Mouse (Mus musculus) kidney, adult 18-20 months (tissue): ENCODE measurements around the gene Ldlr.
"Not testable (repeated sequence)": the region's sequence is repeated elsewhere in the genome, so short reads cannot be mapped to it uniquely, and the experiment has no call there.

Source experiments
- DNase-seq: peaks from one replicate; pipeline ENCODE4 v3.0.0; 2021

Gene Ldlr

GRCm38 (mm10) chr9:21759718-21760117 lies 36.4 kb downstream of the Ldlr start:
- no peak for DNase-seq

DNA sequence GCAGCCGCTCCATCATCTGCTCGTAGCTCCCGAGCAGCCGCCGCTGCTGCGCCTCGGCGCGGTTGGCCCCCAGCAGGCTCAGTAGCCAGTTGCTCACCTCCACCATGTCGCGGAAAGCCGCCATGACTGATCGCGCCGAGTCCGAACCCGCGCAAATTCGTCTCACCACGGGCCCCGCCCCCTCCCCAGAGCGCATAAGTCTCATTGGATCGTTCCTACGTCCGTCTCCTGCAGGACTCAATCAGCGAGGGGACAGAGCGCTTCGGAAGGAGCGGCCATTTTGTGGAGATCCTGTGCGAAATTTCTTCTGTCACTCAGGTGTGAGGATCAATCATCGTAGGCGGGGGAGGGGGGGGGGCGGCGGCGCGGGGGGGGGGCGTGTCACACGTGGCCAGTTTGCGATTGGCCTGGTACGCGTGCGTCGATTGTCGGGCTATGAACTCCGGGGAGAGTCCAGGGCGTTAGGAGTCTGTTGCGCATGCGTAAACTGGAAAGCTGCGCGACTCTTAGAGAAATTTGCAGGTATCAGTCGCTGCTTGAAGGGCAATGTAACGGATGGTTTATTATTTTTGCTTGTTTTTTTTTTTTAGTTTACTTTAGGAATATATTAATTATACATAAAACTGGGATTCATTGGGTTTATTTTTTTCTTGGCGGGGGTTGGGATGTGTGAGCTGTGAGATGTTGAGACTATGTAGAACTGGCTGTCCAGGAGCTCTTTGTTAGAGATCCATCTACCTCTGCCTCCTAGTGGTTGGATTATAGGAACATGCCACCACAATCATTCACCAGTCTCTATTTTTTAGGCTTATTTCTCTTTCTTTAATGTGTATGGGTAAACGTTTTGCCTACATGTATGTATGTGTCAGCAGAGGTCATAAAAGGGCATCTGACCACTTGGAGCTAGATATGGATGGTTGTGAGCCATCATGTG lies 37.1 kb downstream of the Ldlr start, which contains the start of gene Spc24:
TSS of gene Spc24 (minus strand) at position 149 of the 934 bp plus-strand sequence.
- DNase-seq: peak; percentile 94

- no peak for DNase-seq
Measured at GRCm38 (mm10) chr9:21762135-21762534, 38.9 kb downstream of the Ldlr start.

DNA sequence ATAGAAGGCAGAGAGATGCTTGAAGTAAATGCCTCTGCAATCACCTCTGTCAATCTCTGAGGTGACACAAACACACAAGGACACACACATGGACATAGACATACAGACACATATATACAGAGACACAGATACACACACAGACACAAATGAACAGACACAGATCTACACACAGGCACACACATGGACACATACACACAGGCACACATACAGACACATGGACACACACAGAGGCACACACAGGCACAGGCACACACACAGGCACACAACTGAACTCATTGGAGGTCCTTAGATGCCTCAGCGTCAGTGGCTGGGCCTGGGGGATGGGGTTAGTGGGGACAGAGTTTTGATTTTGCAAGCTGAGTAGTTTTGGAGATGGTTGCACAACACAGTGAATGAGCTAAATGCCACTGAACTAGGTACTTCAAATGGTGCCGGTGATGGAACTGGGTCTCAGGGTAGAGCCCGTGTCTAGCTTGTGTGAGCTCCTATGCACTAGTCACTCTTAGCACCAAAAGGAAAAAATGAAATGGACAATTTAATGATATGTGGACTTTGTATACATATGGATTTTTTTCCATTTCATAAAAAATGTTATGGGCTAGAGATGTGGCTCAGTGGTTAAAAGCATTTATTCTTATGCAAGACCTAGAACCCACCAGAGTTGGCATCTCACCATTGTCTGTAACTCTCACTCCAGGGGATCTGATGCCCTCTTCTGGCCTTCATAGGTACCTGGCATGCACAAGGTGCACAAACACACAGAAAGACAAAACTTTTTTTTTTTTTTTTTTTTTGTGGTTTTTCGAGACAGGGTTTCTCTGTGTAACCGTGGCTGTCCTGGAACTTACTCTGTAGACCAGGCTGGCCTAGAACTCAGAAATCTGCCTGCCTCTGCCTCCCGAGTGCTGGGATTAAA lies 41.1 kb downstream of the Ldlr start:
- DNase-seq: no peak

DNA sequence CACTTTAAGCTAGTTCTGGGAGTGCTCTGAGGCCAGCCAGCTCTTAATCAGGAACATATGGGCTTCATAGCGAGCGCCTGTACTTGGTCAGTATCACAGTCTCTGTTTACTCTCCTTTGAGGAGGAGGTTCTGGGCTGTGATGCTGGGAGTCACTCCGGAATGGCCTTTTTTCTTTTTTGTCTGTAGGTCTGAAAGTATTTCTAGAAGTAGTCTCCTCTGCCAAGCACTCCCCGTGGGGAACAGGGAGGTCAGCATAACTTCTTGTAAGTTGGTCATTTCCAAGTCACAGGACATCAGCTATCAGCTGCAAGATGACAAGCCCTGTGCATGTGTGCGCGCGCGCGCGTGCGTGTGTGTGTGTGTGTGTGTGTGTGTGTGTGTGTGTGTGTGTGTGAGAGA lies 44.6 kb downstream of the Ldlr start:
- no peak for DNase-seq

DNA sequence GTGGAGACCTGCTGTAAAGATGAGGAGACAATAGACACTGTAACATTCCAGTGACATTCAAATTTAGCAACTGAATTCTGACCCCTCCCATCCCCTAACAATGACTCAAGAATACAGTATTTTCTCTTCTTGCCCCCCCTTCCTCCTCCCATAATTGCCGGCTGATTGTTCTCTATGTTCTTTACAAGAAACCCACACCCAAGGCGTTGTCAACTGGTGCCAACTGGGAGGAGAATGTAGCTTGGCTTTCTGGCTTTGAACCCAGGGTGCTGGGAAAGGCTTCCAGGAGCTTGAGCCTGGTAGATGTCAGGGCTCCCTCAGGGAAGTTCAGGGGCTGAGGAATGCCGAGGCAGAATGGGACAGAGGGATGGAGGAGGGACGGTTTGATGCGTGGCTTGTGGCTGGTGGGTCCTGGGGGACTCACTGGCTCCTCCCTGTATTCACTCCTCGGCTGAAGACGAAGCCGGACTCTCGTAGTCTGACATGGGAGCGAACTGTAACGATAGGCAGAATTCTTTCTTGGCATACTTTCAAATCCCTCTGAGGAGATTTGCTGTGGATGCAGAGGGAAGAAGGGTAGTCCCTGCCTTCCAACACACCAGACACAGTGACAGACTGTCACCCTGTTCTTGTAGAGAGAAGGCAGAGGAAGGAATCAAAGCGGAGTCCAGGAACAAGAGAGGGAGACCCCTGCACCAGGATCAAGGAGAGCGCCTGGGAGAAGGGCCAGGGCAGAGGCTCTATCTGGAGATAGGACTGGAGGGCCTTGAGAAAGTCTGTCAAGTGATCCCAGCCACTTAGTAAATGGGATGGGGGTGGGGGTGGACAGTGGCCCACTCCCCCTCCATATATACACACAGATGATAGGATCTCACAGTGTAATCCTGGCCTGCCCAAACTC lies 45.5 kb downstream of the Ldlr start:
- DNase-seq: no peak

DNA sequence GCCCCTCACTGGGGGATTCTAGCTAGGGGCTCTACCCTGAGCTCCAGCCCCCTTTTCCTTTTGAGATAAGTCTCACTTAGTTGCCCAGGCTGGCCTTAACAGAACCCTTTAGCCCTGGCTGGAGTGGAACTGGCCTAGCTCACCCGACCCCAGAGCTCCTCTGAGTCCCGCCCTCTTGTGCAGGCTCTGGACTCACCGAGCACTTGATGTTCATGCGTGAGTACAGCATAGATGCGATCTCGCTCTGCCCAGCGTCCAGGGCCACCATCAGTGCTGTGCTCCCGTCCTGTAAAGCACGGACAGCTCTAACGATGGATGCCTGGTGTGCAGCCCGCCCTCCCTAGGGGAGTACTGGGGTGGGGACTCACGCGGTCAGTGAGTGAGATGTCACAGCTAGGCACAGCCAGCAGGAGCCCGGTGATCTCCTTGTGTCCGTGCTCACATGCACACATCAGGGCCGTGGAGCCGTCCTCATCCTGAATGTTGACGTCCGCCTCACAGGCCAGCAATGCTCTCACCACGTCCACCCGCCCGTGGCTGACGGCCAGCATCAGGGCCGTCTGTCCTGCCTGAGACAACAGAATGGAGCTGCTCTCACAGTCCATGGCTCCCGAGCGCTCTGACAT lies 46.4 kb downstream of the Ldlr start:
- no peak for DNase-seq

- DNase-seq: not testable (repeated sequence)
Measured at GRCm38 (mm10) chr9:21773396-21773795, 50.1 kb downstream of the Ldlr start.

GRCm38 (mm10) chr9:21774353-21774752 lies 51.1 kb downstream of the Ldlr start:
- no peak for DNase-seq

DNA sequence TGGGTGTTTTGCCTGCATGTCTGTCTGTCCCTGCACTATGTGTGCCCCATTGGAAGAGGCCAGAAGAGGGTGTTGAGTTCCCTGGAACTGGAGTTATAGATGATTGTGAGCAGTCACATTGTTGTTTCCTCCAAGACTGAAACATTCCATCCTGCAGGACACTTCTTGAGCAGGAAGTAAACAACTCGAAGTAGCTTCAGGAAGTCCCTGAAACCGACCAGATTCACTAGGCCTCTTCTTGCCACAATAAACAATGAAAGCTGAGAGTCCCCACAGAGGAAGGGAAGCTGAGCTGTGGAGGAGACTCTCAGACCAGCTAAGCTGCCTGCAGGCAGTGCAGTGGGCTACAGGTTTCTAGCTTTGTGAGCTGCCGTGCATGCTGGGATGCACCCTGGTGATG lies 54.4 kb downstream of the Ldlr start:
- DNase-seq: no peak

GRCm38 (mm10) chr9:21781657-21782468 lies 58.6 kb downstream of the Ldlr start:
- no peak for DNase-seq

- DNase-seq: no peak
Measured at GRCm38 (mm10) chr9:21784517-21785307, 61.4 kb downstream of the Ldlr start.

GRCm38 (mm10) chr9:21786309-21786708 lies 63.0 kb downstream of the Ldlr start:
- DNase-seq: not testable (repeated sequence)

DNA sequence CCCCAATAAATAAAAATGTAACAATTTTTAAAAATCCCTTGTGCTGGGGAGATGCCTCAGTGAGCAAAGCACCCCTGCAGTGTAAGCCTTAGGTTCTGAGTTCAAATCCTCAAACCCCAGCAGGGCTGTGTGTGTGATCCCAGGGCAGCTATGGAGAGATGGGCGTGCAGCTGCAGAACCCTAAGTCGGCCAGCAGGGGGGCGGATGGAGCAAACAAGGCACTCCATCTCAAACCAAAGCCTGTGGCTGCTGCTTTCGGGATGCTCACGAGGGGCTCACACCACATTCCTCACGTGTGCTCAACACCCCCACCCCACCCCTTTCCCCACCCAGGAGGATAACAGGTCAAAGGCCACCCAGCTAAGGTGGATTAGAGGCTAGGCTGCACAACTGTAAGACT lies 63.6 kb downstream of the Ldlr start:
- DNase-seq: peak; percentile 70

- DNase-seq: no peak
Measured at GRCm38 (mm10) chr9:21787654-21788053, 64.4 kb downstream of the Ldlr start.

DNA sequence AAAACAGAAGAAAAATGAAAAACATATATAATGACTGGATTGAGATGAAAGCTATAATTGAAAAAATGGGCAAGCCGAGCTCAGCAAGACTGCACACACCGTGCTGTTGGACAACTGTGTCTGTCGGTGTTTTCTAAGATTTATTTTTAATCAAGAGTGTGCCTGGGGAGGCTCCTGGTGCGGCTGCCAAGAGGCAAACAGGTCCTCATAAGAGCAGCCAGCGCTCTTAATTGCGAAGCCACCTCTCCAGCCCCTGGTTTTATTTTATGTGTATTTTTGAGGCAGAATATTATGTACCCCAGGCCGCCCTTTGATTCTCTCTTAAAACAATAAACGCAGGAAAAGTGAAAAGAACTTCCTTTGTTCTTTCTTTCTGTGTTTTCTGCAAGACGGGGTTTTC lies 65.0 kb downstream of the Ldlr start:
- no peak for DNase-seq

DNA sequence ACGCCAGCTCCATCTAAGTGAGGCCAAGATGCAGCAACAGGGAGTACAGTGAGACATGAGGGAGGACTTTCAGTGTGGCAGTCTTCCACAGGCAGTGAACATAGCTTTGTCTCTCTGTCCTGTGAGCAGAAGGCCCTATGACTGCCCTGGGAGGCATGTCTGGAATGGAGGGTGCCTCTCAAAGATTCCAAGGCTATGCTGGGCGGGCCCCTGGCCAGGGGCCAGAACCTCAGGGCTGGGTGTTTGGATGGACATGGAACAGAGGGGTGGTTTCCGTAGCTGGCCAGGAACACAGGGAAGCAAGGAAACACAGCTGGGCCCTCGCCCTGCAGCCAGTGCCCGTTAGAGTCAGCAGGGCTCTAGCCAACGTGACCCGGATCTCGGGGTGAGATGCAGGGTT lies 68.6 kb downstream of the Ldlr start:
- DNase-seq: peak; percentile 43

DNA sequence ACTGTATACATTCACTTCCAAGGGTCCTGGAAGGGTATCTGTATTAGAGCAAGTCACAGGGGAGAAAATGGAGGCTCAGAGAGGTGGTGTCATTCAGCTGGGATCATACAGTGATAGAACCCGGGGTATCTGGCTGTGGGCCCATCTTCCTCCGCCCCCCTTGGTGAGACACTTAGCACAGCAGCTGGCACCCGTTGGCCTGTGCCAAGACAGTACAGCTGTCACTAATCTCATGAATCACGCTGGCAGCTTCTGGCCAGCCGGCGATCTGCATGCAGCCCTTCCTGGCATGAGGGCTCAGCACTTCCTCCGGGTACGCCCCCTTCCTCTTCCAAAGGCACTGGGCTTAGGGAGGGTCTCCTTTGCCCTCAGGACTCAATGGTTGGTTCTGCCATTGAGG lies 69.4 kb downstream of the Ldlr start:
- no peak for DNase-seq

DNA sequence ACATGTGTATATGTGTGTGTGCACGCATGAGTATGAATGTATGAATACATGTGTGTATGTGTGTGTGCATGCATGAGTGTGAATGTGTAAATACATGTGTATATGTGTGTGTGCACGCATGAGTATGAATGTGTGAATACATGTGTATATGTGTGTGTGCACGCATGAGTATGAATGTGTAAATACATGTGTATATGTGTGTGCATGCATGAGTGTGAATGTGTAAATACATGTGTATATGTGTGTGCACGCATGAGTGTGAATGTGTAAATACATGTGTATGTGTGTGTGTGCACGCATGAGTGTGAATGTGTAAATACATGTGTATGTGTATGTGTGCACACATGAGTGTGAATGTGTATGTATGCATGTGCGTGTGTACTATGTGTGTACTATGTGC lies 70.2 kb downstream of the Ldlr start:
- DNase-seq: not testable (repeated sequence)

GRCm38 (mm10) chr9:21794344-21794834 lies 71.1 kb downstream of the Ldlr start:
- no peak for DNase-seq
